Mouse (Mus musculus) embryonic facial prominence, embryonic 14.5 days (tissue): ENCODE data around the gene Dpf1. TPM values are rescaled to one million over a fixed set of nuclear protein-coding genes. Genes with fewer than 3 reads are reported as not detected.

Experiments used
- ATAC-seq: fragments of 200-750 bp; cut with Nextera tagmentation; 2 replicates; pipeline ENCODE4 v1.8.0; 2017; ENCODE audit warnings: low read depth, moderate number of reproducible peaks, moderate TSS enrichment
- DNase-seq: peaks from one replicate; pipeline ENCODE4 v3.0.0-alpha.2; 2015; ENCODE audit warnings: low spot score
- H3K27ac ChIP-seq: fragments of 300-500 bp; sonication (generic); replicated peaks from 2 replicates; pipeline ENCODE4 v1.5.1; 2014; ENCODE audit warnings: low read depth, mild to moderate bottlenecking, low read length, moderate library complexity
- H3K27me3 ChIP-seq: fragments of 300-500 bp; sonication (generic); replicated peaks from 2 replicates; pipeline ENCODE4 v1.6.1; 2014; ENCODE audit warnings: low read length; ENCODE audit not compliant: control insufficient read depth, insufficient read depth
- H3K36me3 ChIP-seq: fragments of 300-500 bp; sonication (generic); 2 replicates; pipeline ENCODE4 v1.6.1; 2014; ENCODE audit warnings: low read length, mixed read lengths; ENCODE audit not compliant: control insufficient read depth, insufficient read depth
- H3K4me1 ChIP-seq: fragments of 300-500 bp; sonication (generic); 2 replicates; pipeline ENCODE4 v1.6.1; 2014; ENCODE audit warnings: antibody characterized with exemption, low read length; ENCODE audit not compliant: control insufficient read depth, insufficient read depth
- H3K4me2 ChIP-seq: fragments of 300-500 bp; sonication (generic); 2 replicates; pipeline ENCODE4 v1.6.1; 2014; ENCODE audit warnings: low read depth, mild to moderate bottlenecking, low read length, moderate library complexity, mixed read lengths
- H3K4me3 ChIP-seq: fragments of 300-500 bp; sonication (generic); 2 replicates; pipeline ENCODE4 v1.5.1; 2014; ENCODE audit warnings: low read depth, mild to moderate bottlenecking, low read length
- H3K9ac ChIP-seq: fragments of 300-500 bp; sonication (generic); 2 replicates; pipeline ENCODE4 v1.6.1; 2014; ENCODE audit warnings: low read depth, mild to moderate bottlenecking, low read length, moderate library complexity, mixed read lengths
- H3K9me3 ChIP-seq: fragments of 300-500 bp; sonication (generic); 2 replicates; pipeline ENCODE4 v1.6.1; 2016; ENCODE audit warnings: low read length; ENCODE audit not compliant: control insufficient read depth
- WGBS: fragments of 180-500 bp; shearing (Covaris S2); extraction: QIAGEN DNeasy Blood & Tissue Kit; methylation state at CpG from one replicate; pipeline ENCODE4 v1.1.7; 2014; 5-methylcytosine and 5-hydroxymethylcytosine counted together
- polyA plus RNA-seq: library from polyadenylated mRNA; unstranded; fragments of >200 nt; fragmentation: Nextera tagmentation; extraction: Ambion mirVana; gene quantifications from 2 replicates; pipeline ENCODE4 v1.2.1, GENCODE M21; 2014

Dpf1 gene
- polyA plus RNA-seq, 1 experiment from 2014 or later = 11.4 TPM

GRCm38 (mm10) chr7:29313051-29313450 is 9.3 kb downstream of the Dpf1 start:
- H3K4me1 ChIP-seq = peaks cover 59% of the 10 kb centered on the region
- H3K9me3 ChIP-seq = no peaks in the 10 kb centered on the region
- 0 out of 2 replicates have a peak overlapping the region, but pooled peaks have one; percentile 15 for H3K4me2 ChIP-seq
- H3K36me3 ChIP-seq = no peaks in the 10 kb centered on the region; the same call in 1 of the 2 replicates
- ATAC-seq = no peak
- no peak for DNase-seq
- no peak overlapping the region for H3K4me3 ChIP-seq
- H3K27ac ChIP-seq = no peak overlapping the region
- H3K27me3 ChIP-seq = no peaks in the 10 kb centered on the region
- 34% methylated on average over 9 of the region's 9 CpGs for WGBS
- no peak overlapping the region for H3K9ac ChIP-seq

GRCm38 (mm10) chr7:29313572-29314261 is 10.0 kb downstream of the Dpf1 start:
- peak overlapping the region; percentile 48; the same call in 1 of the 2 replicates for H3K27ac ChIP-seq

GRCm38 (mm10) chr7:29314844-29315628 is 11.3 kb downstream of the Dpf1 start:
- no peaks in the 10 kb centered on the region for H3K9me3 ChIP-seq
- no peak overlapping the region for H3K4me2 ChIP-seq
- ATAC-seq = no peak; the same call in 1 of the 2 replicates
- no peak for DNase-seq
- 64% methylated on average over 12 of the region's 13 CpGs for WGBS
- H3K36me3 ChIP-seq = no peaks in the 10 kb centered on the region; the same call in 1 of the 2 replicates
- peak overlapping the region; percentile 87; the same call in 1 of the 2 replicates for H3K27ac ChIP-seq
- no peaks in the 10 kb centered on the region for H3K27me3 ChIP-seq
- H3K9ac ChIP-seq = no peak overlapping the region
- peaks cover 56% of the 10 kb centered on the region for H3K4me1 ChIP-seq
- no peak overlapping the region for H3K4me3 ChIP-seq

More at GRCm38 (mm10) chr7:29313572-29314261, 10.0 kb downstream of the Dpf1 start:
- H3K36me3 ChIP-seq = no peaks in the 10 kb centered on the region; the same call in 1 of the 2 replicates
- no peaks in the 10 kb centered on the region for H3K9me3 ChIP-seq
- H3K4me2 ChIP-seq = no peak overlapping the region
- peaks cover 61% of the 10 kb centered on the region for H3K4me1 ChIP-seq
- no peaks in the 10 kb centered on the region for H3K27me3 ChIP-seq
- no peak overlapping the region for H3K9ac ChIP-seq
- ATAC-seq = no peak
- 48% methylated on average over 9 of the region's 9 CpGs for WGBS
- no peak for DNase-seq
- no peak overlapping the region for H3K4me3 ChIP-seq

- H3K27me3 ChIP-seq = no peaks in the 10 kb centered on the region
- DNase-seq (no peak), ATAC-seq (no peak)
- peaks cover 56% of the 10 kb centered on the region for H3K4me1 ChIP-seq
- peak overlapping the region; percentile 87 for H3K27ac ChIP-seq
- peaks cover 2% of the 10 kb centered on the region; the same call in 1 of the 2 replicates for H3K36me3 ChIP-seq
- H3K9me3 ChIP-seq = no peaks in the 10 kb centered on the region
- no peak overlapping the region for H3K4me3 ChIP-seq
- 55% methylated on average over 14 of the region's 17 CpGs for WGBS
- no peak overlapping the region; the same call in 1 of the 2 replicates for H3K4me2 ChIP-seq
- H3K9ac ChIP-seq = 0 out of 2 replicates have a peak overlapping the region, but pooled peaks have one; percentile 2
These were observed 12.5 kb downstream of the Dpf1 start for GRCm38 (mm10) chr7:29316137-29316734.

- ATAC-seq (peak; percentile 71), DNase-seq (peak; percentile 89)
- Histone ChIP-seq H3K4me2 (peak overlapping the region; percentile 53), H3K4me1 (peaks cover 56% of the 10 kb centered on the region), H3K9ac (peak overlapping the region; percentile 53; the same call in 1 of the 2 replicates), H3K36me3 (peaks cover 9% of the 10 kb centered on the region; the same call in 1 of the 2 replicates), H3K27me3 (no peaks in the 10 kb centered on the region), H3K9me3 (no peaks in the 10 kb centered on the region), H3K4me3 (0 out of 2 replicates have a peak overlapping the region, but pooled peaks have one; percentile 10), H3K27ac (peak overlapping the region; percentile 87)
- WGBS = 3% methylated on average over 10 of the region's 10 CpGs
These were observed 13.2 kb downstream of the Dpf1 start for GRCm38 (mm10) chr7:29316976-29317375.

DNA sequence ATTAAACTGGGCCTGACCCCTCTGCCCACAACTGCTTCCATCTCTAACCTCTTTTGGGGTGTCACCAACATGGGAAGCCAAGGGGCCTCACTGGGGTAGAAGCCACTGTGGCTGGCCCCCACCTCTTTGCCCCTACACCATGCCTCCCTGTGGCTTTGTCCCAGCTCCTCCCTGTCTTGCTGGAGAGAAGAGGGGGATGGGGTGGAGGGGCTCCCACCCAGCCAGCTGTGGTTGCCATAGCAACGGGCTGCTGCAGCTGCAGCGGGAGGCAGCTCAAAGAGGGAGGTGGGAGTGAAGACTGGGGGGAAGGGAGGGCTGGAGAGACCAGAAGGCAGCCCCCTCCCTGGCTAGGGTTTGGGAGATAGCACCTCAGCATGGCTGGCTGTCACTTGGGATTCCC is 13.8 kb downstream of the Dpf1 start:
- H3K4me2 ChIP-seq = peak overlapping the region; percentile 53
- no CpG with 5 or more reads among the region's 2 CpGs for WGBS
- H3K27ac ChIP-seq = peak overlapping the region; percentile 87
- peaks cover 14% of the 10 kb centered on the region; the same call in 1 of the 2 replicates for H3K36me3 ChIP-seq
- peak overlapping the region; percentile 53 for H3K9ac ChIP-seq
- ATAC-seq (peak; percentile 51), DNase-seq (peak; percentile 96)
- peaks cover 56% of the 10 kb centered on the region for H3K4me1 ChIP-seq
- H3K9me3 ChIP-seq = no peaks in the 10 kb centered on the region
- H3K4me3 ChIP-seq = peak overlapping the region; percentile 10; the same call in 1 of the 2 replicates
- no peaks in the 10 kb centered on the region for H3K27me3 ChIP-seq

DNA sequence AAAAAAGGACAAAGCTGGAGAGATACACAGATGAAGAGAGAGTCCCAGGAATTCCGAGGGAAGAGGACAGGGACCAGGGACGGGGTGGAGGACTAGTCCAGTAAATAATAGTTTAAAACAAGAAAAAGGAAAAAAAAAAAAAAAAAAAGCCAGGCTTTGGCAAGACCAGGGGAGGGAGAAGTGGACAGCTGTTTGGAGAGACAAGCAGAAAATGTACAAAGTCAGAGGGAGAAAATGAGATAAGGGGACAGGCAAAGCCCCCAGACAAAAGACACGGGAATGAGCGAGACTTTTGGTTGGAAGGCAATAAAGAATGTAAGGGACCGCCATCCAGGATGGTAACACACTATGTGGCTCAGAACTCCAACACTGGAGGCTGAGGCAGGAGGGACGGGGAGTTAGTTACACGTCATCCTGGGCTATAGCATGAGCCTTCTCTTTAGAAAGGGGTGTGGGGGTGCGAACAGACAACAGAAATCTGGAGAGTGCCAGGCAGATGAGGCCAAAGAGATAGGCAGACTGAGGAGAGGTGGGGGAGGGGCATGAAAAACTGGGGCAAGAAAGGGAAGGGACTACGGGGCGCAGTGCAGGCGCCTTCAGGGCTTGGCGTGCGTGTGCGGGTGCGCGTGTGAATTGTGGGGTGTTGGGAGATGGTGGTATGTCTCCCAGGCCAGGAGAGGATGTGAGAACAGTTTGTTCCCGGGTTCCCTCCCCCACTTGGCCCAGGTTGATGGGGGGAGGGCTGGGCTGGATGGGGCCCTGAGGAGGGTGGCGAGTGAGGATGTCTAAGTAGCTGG is 14.6 kb downstream of the Dpf1 start:
- H3K9ac ChIP-seq = peak overlapping the region; percentile 51
- ATAC-seq = peak; percentile 9

More for the DNA sequence above, 14.6 kb downstream of the Dpf1 start:
- peak; percentile 72 for DNase-seq
- Histone ChIP-seq H3K4me2 (peak overlapping the region; percentile 53), H3K4me1 (peaks cover 56% of the 10 kb centered on the region), H3K27ac (peak overlapping the region; percentile 87), H3K4me3 (peak overlapping the region; percentile 19), H3K9me3 (no peaks in the 10 kb centered on the region), H3K27me3 (no peaks in the 10 kb centered on the region), H3K36me3 (peaks cover 21% of the 10 kb centered on the region)
- WGBS = 8% methylated on average over 15 of the region's 18 CpGs
